ENCODE assay signal across 30 mouse cellular contexts in the genomic region with DNA sequence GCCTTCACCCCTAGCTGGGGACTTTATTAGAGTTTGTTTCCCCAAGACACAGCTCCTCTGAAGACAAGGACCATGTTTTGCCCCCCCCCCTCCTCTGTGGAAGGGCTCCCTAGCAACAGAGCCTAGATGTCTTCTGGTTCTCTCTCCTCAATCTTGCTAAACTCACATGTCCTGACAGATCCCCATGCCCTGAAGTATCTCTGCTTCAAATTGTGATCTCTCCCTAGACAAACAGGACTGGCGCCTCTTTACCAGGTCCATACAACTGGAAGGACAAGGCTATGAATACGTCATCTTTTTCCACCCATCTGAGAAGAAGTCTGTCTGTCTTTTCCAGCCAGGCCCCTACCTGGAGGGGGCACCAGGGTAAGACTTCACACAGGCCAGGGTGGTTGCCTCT. TPM values are rescaled to one million over a fixed set of nuclear protein-coding genes. Genes with fewer than 3 reads are reported as not detected.
DNase-seq lines count a peak whose midpoint lies in the region; ATAC-seq lines count a peak whose summit lies in the region.
"Had no signal": no experiment of that assay in that cellular context is flagged by ENCODE, and none has a peak within 500 bp of the region (broad histone marks: within the 10 kb centered on the region; RNA-seq: fewer than 3 reads in every experiment).

No protein-coding gene starts in this region.

- H3K9me3 ChIP-seq in embryonic facial prominence, embryonic 14.5 days (ENCODE audit: control insufficient read depth, low read length): no peaks in the 10 kb centered on the region
- no peaks in the 10 kb centered on the region for H3K9me3 ChIP-seq in embryonic facial prominence, embryonic 10.5 days
- no peaks in the 10 kb centered on the region for H3K9me3 ChIP-seq in midbrain, embryonic 11.5 days (ENCODE audit: control insufficient read depth, low read length)
- no peaks in the 10 kb centered on the region for H3K9me3 ChIP-seq in midbrain, embryonic 16.5 days (replicated peaks; ENCODE audit: control insufficient read depth, low read length, poor library complexity, severe bottlenecking)
- no peaks in the 10 kb centered on the region for H3K9me3 ChIP-seq in stomach, embryonic 16.5 days (replicated peaks; ENCODE audit: control insufficient read depth, low read length)
- H3K9me3 ChIP-seq: embryonic facial prominence, embryonic 12.5 days; G1E; heart, embryonic 10.5 days; heart, embryonic 13.5 days had no signal

- no peaks in the 10 kb centered on the region for H3K4me1 ChIP-seq in embryonic facial prominence, embryonic 14.5 days (ENCODE audit: control insufficient read depth, insufficient read depth, low read length)
- H3K4me1 ChIP-seq in embryonic facial prominence, embryonic 10.5 days: no peaks in the 10 kb centered on the region
- no peaks in the 10 kb centered on the region for H3K4me1 ChIP-seq in midbrain, embryonic 11.5 days (ENCODE audit: control insufficient read depth, insufficient read depth, low read length)
- H3K4me1 ChIP-seq in midbrain, embryonic 16.5 days (ENCODE audit: control insufficient read depth, insufficient read depth, low read length): no peaks in the 10 kb centered on the region
- 0 out of 2 replicates have a peak, but pooled peaks cover 4% of the 10 kb centered on the region for H3K4me1 ChIP-seq in stomach, embryonic 16.5 days (ENCODE audit: control insufficient read depth, insufficient read depth, low read length)
- H3K4me1 ChIP-seq: embryonic facial prominence, embryonic 12.5 days; heart, embryonic 10.5 days had no signal

- peak; percentile 41; the same call in 1 of the 2 replicates for ATAC-seq in embryonic facial prominence, embryonic 14.5 days (ENCODE audit: low read depth)
- ATAC-seq in midbrain, embryonic 11.5 days (ENCODE audit: low FRiP score): no peak
- no peak for ATAC-seq in midbrain, embryonic 16.5 days
- no peak for ATAC-seq in stomach, embryonic 16.5 days (ENCODE audit: insufficient read depth, low FRiP score)
- ATAC-seq: forebrain, embryonic 14.5 days; forebrain, postnatal 0 days; hindbrain, postnatal 0 days; inflammation-experienced regulatory T-cells, adult 6 months; Patski had no signal

- 72% methylated on average over 2 of the region's 2 CpGs for WGBS in embryonic facial prominence, embryonic 14.5 days
- 82% methylated on average over 2 of the region's 2 CpGs for WGBS in embryonic facial prominence, embryonic 10.5 days
- WGBS in midbrain, embryonic 11.5 days: 85% methylated on average over 2 of the region's 2 CpGs
- WGBS in midbrain, embryonic 16.5 days: 93% methylated on average over 2 of the region's 2 CpGs
- 67% methylated on average over 2 of the region's 2 CpGs for WGBS in stomach, embryonic 16.5 days

- DNase-seq in embryonic facial prominence, embryonic 14.5 days (ENCODE audit: low spot score): peak; percentile 33
- no peak for DNase-seq in embryonic facial prominence, embryonic 10.5 days (ENCODE audit: low spot score)
- peak; percentile 1 for DNase-seq in midbrain, embryonic 11.5 days (ENCODE audit: low spot score, missing footprints)
- no peak for DNase-seq in heart, adult 11 months
- no peak for DNase-seq in cerebellum, adult 11-12 months
- DNase-seq: adrenal gland, postnatal 10 days; cerebellum, adult 11 months; cerebellum, adult 8-10 months; cerebellum, postnatal 10 days; cerebellum, postnatal 36 days; forebrain, postnatal 0 days; gastrocnemius, adult 2 months; gastrocnemius, postnatal 14 days; heart, adult 2 months; heart, postnatal 14 days; heart, postnatal 4 days had no signal

- no peak overlapping the region for H3K4me3 ChIP-seq in embryonic facial prominence, embryonic 14.5 days (ENCODE audit: low read depth, low read length)
- H3K4me3 ChIP-seq in embryonic facial prominence, embryonic 10.5 days: no peak overlapping the region
- H3K4me3 ChIP-seq in midbrain, embryonic 11.5 days (ENCODE audit: low read depth, low read length): no peak overlapping the region
- H3K4me3 ChIP-seq in midbrain, embryonic 16.5 days (ENCODE audit: low read depth, low read length): no peak overlapping the region
- no peak overlapping the region for H3K4me3 ChIP-seq in stomach, embryonic 16.5 days (replicated peaks; ENCODE audit: low read length)
- H3K4me3 ChIP-seq: embryonic facial prominence, embryonic 12.5 days; gastrocnemius, adult 2 months; heart, adult 2 months; heart, embryonic 10.5 days; heart, embryonic 13.5 days had no signal

- no peak overlapping the region for H3K4me2 ChIP-seq in embryonic facial prominence, embryonic 14.5 days (ENCODE audit: low read depth, low read length)
- no peak overlapping the region for H3K4me2 ChIP-seq in midbrain, embryonic 11.5 days
- H3K4me2 ChIP-seq in midbrain, embryonic 16.5 days (ENCODE audit: low read length): no peak overlapping the region
- H3K4me2 ChIP-seq in stomach, embryonic 16.5 days (ENCODE audit: low read depth, low read length): no peak overlapping the region
- H3K4me2 ChIP-seq: embryonic facial prominence, embryonic 12.5 days; heart, embryonic 13.5 days; hindbrain, embryonic 14.5 days had no signal

- no peaks in the 10 kb centered on the region for H3K27me3 ChIP-seq in embryonic facial prominence, embryonic 14.5 days (replicated peaks; ENCODE audit: control insufficient read depth, insufficient read depth, low read length)
- H3K27me3 ChIP-seq in embryonic facial prominence, embryonic 10.5 days (replicated peaks; ENCODE audit: low read depth, poor library complexity, severe bottlenecking): no peaks in the 10 kb centered on the region
- no peaks in the 10 kb centered on the region for H3K27me3 ChIP-seq in midbrain, embryonic 11.5 days (ENCODE audit: control insufficient read depth, insufficient read depth, low read length)
- H3K27me3 ChIP-seq in midbrain, embryonic 16.5 days (ENCODE audit: control insufficient read depth, insufficient read depth, low read depth, low read length): no peaks in the 10 kb centered on the region
- no peaks in the 10 kb centered on the region for H3K27me3 ChIP-seq in stomach, embryonic 16.5 days (ENCODE audit: control insufficient read depth, insufficient read depth, low read length)
- H3K27me3 ChIP-seq: embryonic facial prominence, embryonic 12.5 days; heart, embryonic 13.5 days had no signal

- no peaks in the 10 kb centered on the region for H3K36me3 ChIP-seq in embryonic facial prominence, embryonic 14.5 days (ENCODE audit: control insufficient read depth, insufficient read depth, low read length)
- no peaks in the 10 kb centered on the region for H3K36me3 ChIP-seq in embryonic facial prominence, embryonic 10.5 days (replicated peaks)
- no peaks in the 10 kb centered on the region for H3K36me3 ChIP-seq in midbrain, embryonic 11.5 days (ENCODE audit: control insufficient read depth, insufficient read depth, low read length)
- H3K36me3 ChIP-seq in midbrain, embryonic 16.5 days (ENCODE audit: control insufficient read depth, insufficient read depth, low read length): no peaks in the 10 kb centered on the region
- H3K36me3 ChIP-seq in stomach, embryonic 16.5 days (ENCODE audit: control insufficient read depth, insufficient read depth, low read length): no peaks in the 10 kb centered on the region
- H3K36me3 ChIP-seq: embryonic facial prominence, embryonic 12.5 days; G1E; heart, embryonic 10.5 days; heart, embryonic 13.5 days had no signal

- H3K9ac ChIP-seq in embryonic facial prominence, embryonic 14.5 days (ENCODE audit: low read depth, low read length): no peak overlapping the region
- H3K9ac ChIP-seq in midbrain, embryonic 11.5 days (ENCODE audit: low read length): no peak overlapping the region
- no peak overlapping the region for H3K9ac ChIP-seq in midbrain, embryonic 16.5 days (ENCODE audit: low read depth, low read length)
- no peak overlapping the region for H3K9ac ChIP-seq in stomach, embryonic 16.5 days (ENCODE audit: low read length)
- H3K9ac ChIP-seq: embryonic facial prominence, embryonic 12.5 days; forebrain, postnatal 0 days; heart, embryonic 13.5 days; hindbrain, embryonic 14.5 days had no signal

- H3K27ac ChIP-seq in embryonic facial prominence, embryonic 14.5 days (replicated peaks; ENCODE audit: low read depth, low read length): no peak overlapping the region
- no peak overlapping the region for H3K27ac ChIP-seq in embryonic facial prominence, embryonic 10.5 days (replicated peaks)
- no peak overlapping the region for H3K27ac ChIP-seq in midbrain, embryonic 11.5 days (ENCODE audit: low read depth, low read length)
- H3K27ac ChIP-seq in midbrain, embryonic 16.5 days (ENCODE audit: low read length): no peak overlapping the region
- H3K27ac ChIP-seq in stomach, embryonic 16.5 days (ENCODE audit: low read length): peak overlapping the region; percentile 61; the same call in 1 of the 2 replicates
- H3K27ac ChIP-seq: embryonic facial prominence, embryonic 12.5 days; gastrocnemius, adult 2 months; heart, adult 2 months; heart, embryonic 10.5 days; heart, embryonic 13.5 days; hindbrain, embryonic 14.5 days; hindbrain, postnatal 0 days had no signal

RNA-seq across cellular contexts. Expression of gene Them5, which starts 2.3 kb away (rescaled TPM):
- polyA plus RNA-seq in embryonic facial prominence, embryonic 14.5 days (2014; fragmentation: Nextera tagmentation; extraction: Ambion mirVana): 20.3 and 26.2 TPM in 2 replicates
- 0.11 TPM in 1 of 2 replicates, not detected in the other for polyA plus RNA-seq in embryonic facial prominence, embryonic 10.5 days (2016; fragmentation: Nextera tagmentation; extraction: Ambion mirVana)
- 0.11 TPM in 1 of 2 replicates, not detected in the other for polyA plus RNA-seq in midbrain, embryonic 11.5 days (2014; fragmentation: Nextera tagmentation; extraction: Ambion mirVana)
- polyA plus RNA-seq in midbrain, embryonic 16.5 days (2015; fragmentation: Nextera tagmentation; extraction: Ambion mirVana): not detected in 2 replicates
- polyA plus RNA-seq in stomach, embryonic 16.5 days (2015; fragmentation: Nextera tagmentation; extraction: Ambion mirVana): 32.1 and 49.6 TPM in 2 replicates
- polyA plus RNA-seq: cortical plate, adult 2 months; embryonic facial prominence, embryonic 12.5 days; forebrain, postnatal 0 days; frontal cortex, adult 2 months; G1E; heart, adult 2 months; heart, embryonic 10.5 days; heart, embryonic 13.5 days; hindbrain, embryonic 11.5 days; hindbrain, embryonic 14.5 days; inflammation-experienced regulatory T-cells, adult 6 months had no signal

RNA-seq across cellular contexts. Expression of gene C2cd4d, which starts 18.1 kb away (rescaled TPM):
- polyA plus RNA-seq in embryonic facial prominence, embryonic 14.5 days (2014; fragmentation: Nextera tagmentation; extraction: Ambion mirVana): 2.1 and 2.9 TPM in 2 replicates
- polyA plus RNA-seq in embryonic facial prominence, embryonic 10.5 days (2016; fragmentation: Nextera tagmentation; extraction: Ambion mirVana): 0.30 and 0.31 TPM in 2 replicates
- polyA plus RNA-seq in midbrain, embryonic 11.5 days (2014; fragmentation: Nextera tagmentation; extraction: Ambion mirVana): 0.87 and 1.4 TPM in 2 replicates
- polyA plus RNA-seq in midbrain, embryonic 16.5 days (2015; fragmentation: Nextera tagmentation; extraction: Ambion mirVana): 1.6 and 1.7 TPM in 2 replicates
- 0.35 and 0.65 TPM in 2 replicates for polyA plus RNA-seq in stomach, embryonic 16.5 days (2015; fragmentation: Nextera tagmentation; extraction: Ambion mirVana)
- polyA plus RNA-seq: G1E; inflammation-experienced regulatory T-cells, adult 6 months; Patski had no signal

RNA-seq across cellular contexts. Expression of gene Rorc, which starts 28.4 kb away (rescaled TPM):
- polyA plus RNA-seq in embryonic facial prominence, embryonic 14.5 days (2014; fragmentation: Nextera tagmentation; extraction: Ambion mirVana): 2.5 and 2.8 TPM in 2 replicates
- polyA plus RNA-seq in embryonic facial prominence, embryonic 10.5 days (2016; fragmentation: Nextera tagmentation; extraction: Ambion mirVana): 0.21 and 0.29 TPM in 2 replicates
- 0.10 and 0.14 TPM in 2 replicates for polyA plus RNA-seq in midbrain, embryonic 11.5 days (2014; fragmentation: Nextera tagmentation; extraction: Ambion mirVana)
- polyA plus RNA-seq in midbrain, embryonic 16.5 days (2015; fragmentation: Nextera tagmentation; extraction: Ambion mirVana): 0.49 and 0.62 TPM in 2 replicates
- polyA plus RNA-seq in stomach, embryonic 16.5 days (2015; fragmentation: Nextera tagmentation; extraction: Ambion mirVana): 7.4 and 8.6 TPM in 2 replicates
- polyA plus RNA-seq: G1E had no signal

RNA-seq across cellular contexts. Expression of gene Them4, which starts 34.3 kb away (rescaled TPM):
- 12.2 and 14.9 TPM in 2 replicates for polyA plus RNA-seq in embryonic facial prominence, embryonic 14.5 days (2014; fragmentation: Nextera tagmentation; extraction: Ambion mirVana)
- 8.3 TPM in 2 replicates for polyA plus RNA-seq in embryonic facial prominence, embryonic 10.5 days (2016; fragmentation: Nextera tagmentation; extraction: Ambion mirVana)
- polyA plus RNA-seq in midbrain, embryonic 11.5 days (2014; fragmentation: Nextera tagmentation; extraction: Ambion mirVana): 12.8 and 14.5 TPM in 2 replicates
- 61.8 and 68.6 TPM in 2 replicates for polyA plus RNA-seq in midbrain, embryonic 16.5 days (2015; fragmentation: Nextera tagmentation; extraction: Ambion mirVana)
- 10.4 and 12.6 TPM in 2 replicates for polyA plus RNA-seq in stomach, embryonic 16.5 days (2015; fragmentation: Nextera tagmentation; extraction: Ambion mirVana)

RNA-seq across cellular contexts. Expression of gene Lingo4, which starts 54.1 kb away (rescaled TPM):
- polyA plus RNA-seq in embryonic facial prominence, embryonic 14.5 days (2014; fragmentation: Nextera tagmentation; extraction: Ambion mirVana): 0.07 and 0.08 TPM in 2 replicates
- 0.07 and 0.28 TPM in 2 replicates for polyA plus RNA-seq in embryonic facial prominence, embryonic 10.5 days (2016; fragmentation: Nextera tagmentation; extraction: Ambion mirVana)
- 0.17 and 0.37 TPM in 2 replicates for polyA plus RNA-seq in midbrain, embryonic 11.5 days (2014; fragmentation: Nextera tagmentation; extraction: Ambion mirVana)
- polyA plus RNA-seq in midbrain, embryonic 16.5 days (2015; fragmentation: Nextera tagmentation; extraction: Ambion mirVana): 1.2 and 1.6 TPM in 2 replicates
- 0.44 and 0.51 TPM in 2 replicates for polyA plus RNA-seq in stomach, embryonic 16.5 days (2015; fragmentation: Nextera tagmentation; extraction: Ambion mirVana)
- polyA plus RNA-seq: G1E; heart, embryonic 10.5 days had no signal

Comparison
In these comparisons a context has a peak if more than half of its experiments do, and no peak if none do; other contexts are left out.
1. DNase-seq: peak in embryonic facial prominence, embryonic 14.5 days (single experiment) and midbrain, embryonic 11.5 days (single experiment); none in embryonic facial prominence, embryonic 10.5 days (single experiment), heart, adult 11 months (single experiment) and cerebellum, adult 11-12 months (single experiment).
2. RNA of gene Them5, which starts 2.3 kb away (polyA plus RNA-seq): 32.1 to 49.6 TPM in stomach, embryonic 16.5 days and 20.3 to 26.2 TPM in embryonic facial prominence, embryonic 14.5 days; 0.11 TPM in embryonic facial prominence, embryonic 10.5 days, 0.11 TPM in midbrain, embryonic 11.5 days and not detected in midbrain, embryonic 16.5 days; every median in the first group is over 10 times any median in the second.